Mouse (Mus musculus) MEL (cell line): ENCODE results near the gene Fut2. TPM values are rescaled to one million over a fixed set of nuclear protein-coding genes. Genes with fewer than 3 reads are reported as not detected.

Source experiments
- DNase-seq: peaks from one replicate; pipeline ENCODE4 v3.0.0; 2011; ENCODE audit warnings: low read depth, low spot score
- H3K27ac ChIP-seq: 2 replicates; pipeline ENCODE4 v1.5.1; 2012; ENCODE audit warnings: low read depth, mild to moderate bottlenecking, control low read depth, low read length, moderate library complexity; ENCODE audit not compliant: control insufficient read depth
- H3K27me3 ChIP-seq, 2 experiments: fragments of 150-350 bp in 1 of 2; sonication (generic) in 1 of 2; 2 replicates each; pipeline ENCODE4 v1.6.1; 2012; ENCODE audit warnings: low read length in 2 of 2, mild to moderate bottlenecking in 2 of 2, improper control_type of control experiment in 1 of 2, moderate library complexity in 1 of 2; ENCODE audit not compliant: insufficient read depth in 2 of 2, control insufficient read depth in 1 of 2
- H3K36me3 ChIP-seq, 2 experiments: 2 replicates each; pipeline ENCODE4 v1.6.1; 2012 to 2014; ENCODE audit warnings: low read length in 2 of 2, improper control_type of control experiment in 1 of 2, inconsistent platforms in 1 of 2, mild to moderate bottlenecking in 1 of 2; ENCODE audit not compliant: insufficient read depth in 2 of 2, control insufficient read depth in 1 of 2
- H3K4me1 ChIP-seq, 2 experiments: fragments of 150-350 bp in 1 of 2; sonication (generic) in 1 of 2; 2 replicates each; pipeline ENCODE4 v1.6.1; 2012; ENCODE audit warnings: low read length in 2 of 2, improper control_type of control experiment in 1 of 2, mild to moderate bottlenecking in 1 of 2; ENCODE audit not compliant: insufficient read depth in 2 of 2, control insufficient read depth in 1 of 2
- H3K4me3 ChIP-seq, 2 experiments: fragments of 150-350 bp in 1 of 2; sonication (generic) in 1 of 2; 2 replicates each; pipeline ENCODE4 v1.5.1; 2012; ENCODE audit warnings: low read depth in 2 of 2, low read length in 2 of 2, mild to moderate bottlenecking in 2 of 2, moderate library complexity in 2 of 2, control low read depth in 1 of 2, improper control_type of control experiment in 1 of 2; ENCODE audit not compliant: control insufficient read depth in 1 of 2, insufficient read depth in 1 of 2
- H3K79me2 ChIP-seq: 2 replicates; pipeline ENCODE4 v1.6.1; 2012; ENCODE audit warnings: mild to moderate bottlenecking, low read length, moderate library complexity; ENCODE audit not compliant: control insufficient read depth, poor library complexity, insufficient read depth
- H3K9ac ChIP-seq: 2 replicates; pipeline ENCODE4 v1.6.1; 2012; ENCODE audit warnings: low read depth, mild to moderate bottlenecking, control low read depth, low read length, moderate library complexity; ENCODE audit not compliant: control insufficient read depth, poor library complexity, severe bottlenecking
- H3K9me3 ChIP-seq: fragments of 150-350 bp; sonication (generic); replicated peaks from 2 replicates; pipeline ENCODE4 v1.6.1; 2012; ENCODE audit warnings: mild to moderate bottlenecking, low read length, improper control_type of control experiment, moderate library complexity; ENCODE audit not compliant: insufficient read depth
- E2F4 ChIP-seq: IDR thresholded peaks from 2 replicates; pipeline ENCODE4 v1.6.1; 2011; ENCODE audit warnings: low read depth, low read length, improper control_type of control experiment, borderline replicate concordance
- ELF1 ChIP-seq: IDR thresholded peaks from 2 replicates; pipeline ENCODE4 v1.6.1; 2014; ENCODE audit warnings: low read depth, mild to moderate bottlenecking, inconsistent platforms, low read length, improper control_type of control experiment, moderate library complexity
- EP300 ChIP-seq, 2 experiments: IDR thresholded peaks; 2 replicates each; pipeline ENCODE4 v1.6.1; 2011; ENCODE audit warnings: improper control_type of control experiment in 2 of 2, low read length in 2 of 2, low read depth in 1 of 2, mild to moderate bottlenecking in 1 of 2
- GABPA ChIP-seq: IDR thresholded peaks from 2 replicates; pipeline ENCODE4 v1.6.1; 2012; ENCODE audit warnings: low read depth, mild to moderate bottlenecking, inconsistent platforms, low read length, improper control_type of control experiment, moderate library complexity
- HCFC1 ChIP-seq: IDR thresholded peaks from 2 replicates; pipeline ENCODE4 v1.6.1; 2012; ENCODE audit warnings: low read depth, mild to moderate bottlenecking, inconsistent platforms, low read length, improper control_type of control experiment, moderate library complexity
- JUND ChIP-seq: IDR thresholded peaks from 2 replicates; pipeline ENCODE4 v1.6.1; 2011; ENCODE audit warnings: low read depth, mild to moderate bottlenecking, improper control_type of control experiment, low read length
- KAT2A ChIP-seq: conservative IDR thresholded peaks from 2 replicates; pipeline ENCODE4 v1.6.1; 2012; ENCODE audit warnings: low read depth, low read length, improper control_type of control experiment, inconsistent platforms
- MAZ ChIP-seq: IDR thresholded peaks from 2 replicates; pipeline ENCODE4 v1.6.1; 2012; ENCODE audit warnings: low read depth, mild to moderate bottlenecking, inconsistent platforms, low read length, improper control_type of control experiment
- MEF2A ChIP-seq: IDR thresholded peaks from 2 replicates; pipeline ENCODE4 v1.6.1; 2014; ENCODE audit warnings: low read depth, mild to moderate bottlenecking, inconsistent platforms, low read length, improper control_type of control experiment; ENCODE audit not compliant: poor library complexity, insufficient replicate concordance, severe bottlenecking; ENCODE audit errors: extremely low read depth
- MYC ChIP-seq: IDR thresholded peaks from 2 replicates; pipeline ENCODE4 v1.6.1; 2011; ENCODE audit warnings: low read depth, mild to moderate bottlenecking, low read length, improper control_type of control experiment, moderate library complexity
- NRF1 ChIP-seq: IDR thresholded peaks from 2 replicates; pipeline ENCODE4 v1.6.1; 2014; ENCODE audit warnings: low read depth, mild to moderate bottlenecking, inconsistent platforms, low read length, improper control_type of control experiment, moderate library complexity; ENCODE audit not compliant: poor library complexity, insufficient read depth, severe bottlenecking
- POLR2A ChIP-seq, 2 experiments: IDR thresholded peaks; 2 replicates each; pipeline ENCODE4 v1.6.1; 2011 to 2012; ENCODE audit warnings: low read length in 2 of 2, mild to moderate bottlenecking in 2 of 2, control low read depth in 1 of 2, improper control_type of control experiment in 1 of 2, low read depth in 1 of 2, moderate library complexity in 1 of 2; ENCODE audit not compliant: control insufficient read depth in 1 of 2, insufficient read depth in 1 of 2, poor library complexity in 1 of 2
- POLR2AphosphoS2 ChIP-seq: IDR thresholded peaks from 2 replicates; pipeline ENCODE4 v1.6.1; 2011; ENCODE audit warnings: low read length, improper control_type of control experiment
- RAD21 ChIP-seq: IDR thresholded peaks from 2 replicates; pipeline ENCODE4 v1.6.1; 2011; ENCODE audit warnings: mild to moderate bottlenecking, low read depth, low read length, improper control_type of control experiment
- SIN3A ChIP-seq: IDR thresholded peaks from 2 replicates; pipeline ENCODE4 v1.6.1; 2012; ENCODE audit warnings: low read length, improper control_type of control experiment, inconsistent platforms
- SMC3 ChIP-seq: IDR thresholded peaks from 2 replicates; pipeline ENCODE4 v1.6.1; 2011; ENCODE audit warnings: low read depth, low read length, improper control_type of control experiment
- TAL1 ChIP-seq: IDR thresholded peaks from 2 replicates; pipeline ENCODE4 v1.6.1; 2012; ENCODE audit warnings: mild to moderate bottlenecking, inconsistent platforms, low read length, moderate library complexity, mixed read lengths
- TCF12 ChIP-seq: IDR thresholded peaks from 2 replicates; pipeline ENCODE4 v1.6.1; 2014; ENCODE audit warnings: low read depth, mild to moderate bottlenecking, inconsistent platforms, low read length, improper control_type of control experiment, moderate library complexity
- ZC3H11A ChIP-seq: IDR thresholded peaks from 2 replicates; pipeline ENCODE4 v1.6.1; 2012; ENCODE audit warnings: low read depth, mild to moderate bottlenecking, inconsistent platforms, low read length, improper control_type of control experiment
- ZMIZ1 ChIP-seq: IDR thresholded peaks from 2 replicates; pipeline ENCODE4 v1.6.1; 2012; ENCODE audit warnings: low read depth, mild to moderate bottlenecking, inconsistent platforms, low read length, improper control_type of control experiment, moderate library complexity
- polyA plus RNA-seq, 2 experiments: library from polyadenylated mRNA; stranded (reverse) in 1 of 2; unstranded in 1 of 2; fragments of >175 nt in 1 of 2; fragments of >200 nt in 1 of 2; gene quantifications; 2 replicates each; pipeline versions ENCODE4 v1.2.1 to v1.2.4; 2012; ENCODE audit warnings: low replicate concordance in 2 of 2, low read depth in 1 of 2; ENCODE audit not compliant: insufficient read length in 2 of 2, insufficient read depth in 1 of 2, missing spikeins in 1 of 2
- total RNA-seq: library from RNA; depleted of rRNA; stranded (reverse); fragments of 300-350 nt; gene quantifications from 2 replicates; pipeline ENCODE4 v1.2.3, GENCODE M21; 2012

Gene Fut2
- total and polyA plus RNA-seq, 3 experiments: not detected

DNA sequence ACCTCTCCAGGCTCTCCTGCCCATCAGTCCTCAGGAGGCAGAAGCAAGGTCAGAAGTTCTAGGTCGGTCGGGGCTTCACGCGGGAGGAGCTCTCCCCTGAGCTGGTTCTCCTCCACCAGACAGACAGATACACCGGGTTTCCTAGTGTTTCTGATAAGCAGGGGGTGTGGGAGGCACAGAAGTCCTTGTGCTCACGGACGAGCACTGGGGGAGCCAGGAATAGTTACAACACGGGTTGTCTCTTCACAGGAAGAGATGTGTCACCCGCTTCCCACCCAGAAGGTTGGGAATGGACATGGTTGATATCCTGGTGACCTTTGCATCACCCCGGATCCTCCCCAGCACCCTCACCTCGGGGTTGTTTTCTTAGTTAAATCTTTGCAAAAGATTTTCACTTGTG is 23.6 kb upstream of the Fut2 start:
- Histone ChIP-seq H3K36me3 (no peaks in the 10 kb centered on the region), H3K27ac (no peak overlapping the region), H3K79me2 (no peaks in the 10 kb centered on the region), H3K9me3 (no peaks in the 10 kb centered on the region), H3K27me3 (peaks cover 1 to 7% of the 10 kb centered on the region in 2 experiments; a peak in 2 of 4 replicates), H3K9ac (no peak overlapping the region), H3K4me1 (no peaks in the 10 kb centered on the region; a peak in 1 of 4 replicates), H3K4me3 (no peak overlapping the region)
- DNase-seq: no peak
- TF ChIP-seq ZC3H11A (no peak), MEF2A (no peak), NRF1 (no peak), RAD21 (no peak), MYC (no peak), ZMIZ1 (no peak), POLR2A (IDR thresholded peaks at IDR 0.05; ENCODE audit: control insufficient read depth in 1 of 2, insufficient read depth in 1 of 2, low read depth in 1 of 2, low read length in 2 of 2, poor library complexity in 1 of 2) (no peak), TCF12 (no peak), SMC3 (no peak), ELF1 (no peak), JUND (no peak), MAZ (no peak), EP300 (IDR thresholded peaks at IDR 0.05; ENCODE audit: low read depth in 1 of 2, low read length in 2 of 2) (no peak), KAT2A (no peak), TAL1 (no peak), GABPA (no peak), HCFC1 (no peak), SIN3A (no peak), E2F4 (no peak)

- no peak overlapping the region for H3K9ac ChIP-seq
- H3K4me3 ChIP-seq: no peak overlapping the region
- no peaks in the 10 kb centered on the region for H3K9me3 ChIP-seq
- H3K27me3 ChIP-seq: peaks cover 1 to 7% of the 10 kb centered on the region in 2 experiments; a peak in 2 of 4 replicates
- TF ChIP-seq GABPA (no peak), NRF1 (no peak), POLR2AphosphoS2 (no peak), TAL1 (no peak)
- TF ChIP-seq, all 39 proteins: peak for 0
- H3K4me1 ChIP-seq: no peaks in the 10 kb centered on the region; a peak in 1 of 4 replicates
- no peak overlapping the region for H3K27ac ChIP-seq
- H3K79me2 ChIP-seq: no peaks in the 10 kb centered on the region
- DNase-seq: no peak
- no peaks in the 10 kb centered on the region for H3K36me3 ChIP-seq
Measured at GRCm38 (mm10) chr7:45689099-45689498, 22.9 kb upstream of the Fut2 start.
